Mouse (Mus musculus) olfactory bulb, adult 2 months (tissue): ENCODE data around the gene Trit1.

ENCODE experiments used
- CTCF ChIP-seq: fragments of 200-500 bp; IDR thresholded peaks from 2 replicates; pipeline ENCODE4 v1.5.1; 2012; ENCODE audit warnings: low read depth, mild to moderate bottlenecking, low read length, moderate library complexity; ENCODE audit not compliant: insufficient read depth
- POLR2A ChIP-seq: fragments of 200-500 bp; IDR thresholded peaks from 2 replicates; pipeline ENCODE4 v1.6.1; 2012; ENCODE audit warnings: mild to moderate bottlenecking, low read depth, low read length, moderate library complexity; ENCODE audit not compliant: insufficient read depth

- TF ChIP-seq POLR2A (no peak), CTCF (no peak)
These were observed 28.4 kb downstream of the Trit1 start for GRCm38 (mm10) chr4:123044842-123045241.
